Mouse (Mus musculus) limb, embryonic 11.5 days (tissue): ENCODE measurements at regions not wholly inside any gene's neighbourhood (a gene's known extent, or its start where the extent isn't known, plus 50 kb on each side); places are given as distances from the start of the nearest gene placed in this dataset.
"Not testable (repeated sequence)": the region's sequence is repeated elsewhere in the genome, so short reads cannot be mapped to it uniquely, and the experiment has no call there.

ENCODE experiments used
- ATAC-seq: fragments of 200-750 bp; cut with Nextera tagmentation; 2 replicates; pipeline ENCODE4 v1.8.0; 2017; ENCODE audit warnings: low read depth; ENCODE audit not compliant: insufficient number of reproducible peaks, low FRiP score, low TSS enrichment
- DNase-seq: peaks from one replicate; pipeline ENCODE4 v3.0.0-alpha.2; 2015; ENCODE audit warnings: low spot score
- H3K27ac ChIP-seq: fragments of 300-500 bp; sonication (generic); replicated peaks from 2 replicates; pipeline ENCODE4 v1.5.1; 2014; ENCODE audit warnings: low read depth, mild to moderate bottlenecking, low read length
- H3K27me3 ChIP-seq: fragments of 300-500 bp; sonication (generic); 2 replicates; pipeline ENCODE4 v1.6.1; 2014; ENCODE audit warnings: mild to moderate bottlenecking, low read length, mixed read lengths; ENCODE audit not compliant: control insufficient read depth, insufficient read depth
- H3K36me3 ChIP-seq: fragments of 300-500 bp; sonication (generic); 2 replicates; pipeline ENCODE4 v1.6.1; 2014; ENCODE audit warnings: mild to moderate bottlenecking, low read length, moderate library complexity, mixed read lengths; ENCODE audit not compliant: control insufficient read depth, insufficient read depth
- H3K4me1 ChIP-seq: fragments of 300-500 bp; sonication (generic); 2 replicates; pipeline ENCODE4 v1.6.1; 2014; ENCODE audit warnings: low read length, mixed read lengths; ENCODE audit not compliant: control insufficient read depth, insufficient read depth
- H3K4me2 ChIP-seq: fragments of 300-500 bp; sonication (generic); 2 replicates; pipeline ENCODE4 v1.6.1; 2014; ENCODE audit warnings: low read depth, mild to moderate bottlenecking, moderate library complexity; ENCODE audit not compliant: severe bottlenecking
- H3K4me3 ChIP-seq: fragments of 300-500 bp; sonication (generic); 2 replicates; pipeline ENCODE4 v1.5.1; 2014; ENCODE audit warnings: low read depth, low read length
- H3K9ac ChIP-seq: fragments of 300-500 bp; sonication (generic); 2 replicates; pipeline ENCODE4 v1.6.1; 2014; ENCODE audit warnings: mild to moderate bottlenecking, low read length
- H3K9me3 ChIP-seq: fragments of 300-500 bp; sonication (generic); 2 replicates; pipeline ENCODE4 v1.6.1; 2016; ENCODE audit warnings: low read length; ENCODE audit not compliant: control insufficient read depth
- whole genome bisulfite sequencing: fragments of 180-500 bp; shearing (Covaris S2); extraction: QIAGEN DNeasy Blood & Tissue Kit; methylation state at CpG from one replicate; pipeline ENCODE4 v1.1.7; 2014; 5-methylcytosine and 5-hydroxymethylcytosine counted together

DNA sequence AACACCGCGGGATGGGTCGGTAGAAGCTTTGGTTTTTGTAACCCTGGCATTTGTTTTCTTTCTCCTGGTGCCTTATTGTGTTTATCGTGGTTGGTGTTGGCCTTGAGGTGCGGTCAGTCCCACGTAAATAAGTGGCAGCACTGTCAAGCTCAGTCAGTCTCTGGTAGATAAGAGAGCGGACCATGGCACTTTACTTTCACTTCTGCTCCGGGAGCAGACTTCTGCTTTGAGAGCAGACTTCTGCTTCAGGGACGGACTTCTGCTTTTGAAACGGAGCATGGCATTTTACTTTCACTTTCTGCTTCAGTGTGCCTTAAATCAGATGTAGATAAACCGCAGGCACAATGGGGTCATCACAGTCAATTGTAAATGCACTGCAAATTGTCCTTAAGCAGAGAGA lies 54.3 kb upstream of the Ccdc66 start:
- 88% methylated on average over 11 of the region's 11 CpGs for WGBS
- H3K4me1 ChIP-seq, H3K27me3 ChIP-seq, H3K9me3 ChIP-seq, H3K27ac ChIP-seq, DNase-seq, H3K4me3 ChIP-seq, H3K9ac ChIP-seq, H3K36me3 ChIP-seq, H3K4me2 ChIP-seq, ATAC-seq: not testable (repeated sequence)

- not testable (repeated sequence) for H3K36me3 ChIP-seq, DNase-seq, H3K4me2 ChIP-seq, H3K9me3 ChIP-seq, H3K4me3 ChIP-seq, H3K27ac ChIP-seq, H3K9ac ChIP-seq, H3K27me3 ChIP-seq, H3K4me1 ChIP-seq, ATAC-seq
- 89% methylated on average over 9 of the region's 9 CpGs for WGBS
Measured at GRCm38 (mm10) chr14:27561974-27562373, 53.7 kb upstream of the Ccdc66 start.

DNA sequence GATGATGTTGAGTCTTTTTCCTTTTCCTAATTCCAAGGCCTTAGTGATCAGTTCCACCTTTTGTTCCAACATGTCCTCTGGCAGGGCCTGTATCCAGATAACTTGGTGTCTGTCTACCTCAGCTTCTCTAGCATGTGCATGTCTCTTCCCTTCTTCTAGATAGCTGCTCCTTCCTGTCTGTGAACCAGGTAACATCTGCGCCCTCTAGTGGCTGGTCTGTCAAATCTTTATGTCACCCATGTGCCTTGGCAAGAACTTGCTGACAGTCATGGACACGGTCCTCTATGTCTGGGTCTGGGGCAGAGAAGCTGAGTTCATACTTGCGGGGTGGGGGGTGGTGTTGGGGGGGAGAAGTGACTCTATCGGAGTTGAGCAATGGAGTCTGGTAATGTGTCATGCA lies 52.2 kb upstream of the Ccdc66 start:
- H3K9ac ChIP-seq, result no peak overlapping the region
- no peaks in the 10 kb centered on the region for H3K27me3 ChIP-seq
- no peaks in the 10 kb centered on the region for H3K9me3 ChIP-seq
- H3K27ac ChIP-seq, result no peak overlapping the region
- 48% methylated on average over 4 of the region's 4 CpGs for WGBS
- no peaks in the 10 kb centered on the region for H3K4me1 ChIP-seq
- no peak overlapping the region for H3K4me3 ChIP-seq
- peak; percentile 69 for DNase-seq
- no peak for ATAC-seq
- H3K36me3 ChIP-seq, result no peaks in the 10 kb centered on the region
- no peak overlapping the region for H3K4me2 ChIP-seq

- no peak overlapping the region for H3K4me2 ChIP-seq
- 60% methylated on average over 3 of the region's 3 CpGs for WGBS
- no peak overlapping the region for H3K9ac ChIP-seq
- H3K27ac ChIP-seq, result no peak overlapping the region
- no peaks in the 10 kb centered on the region for H3K9me3 ChIP-seq
- H3K27me3 ChIP-seq, result no peaks in the 10 kb centered on the region
- DNase-seq (no peak), ATAC-seq (no peak)
- no peaks in the 10 kb centered on the region for H3K4me1 ChIP-seq
- no peaks in the 10 kb centered on the region for H3K36me3 ChIP-seq
- no peak overlapping the region for H3K4me3 ChIP-seq
Measured at GRCm38 (mm10) chr14:27558794-27559491, 50.7 kb upstream of the Ccdc66 start.
